Comparison of ENCODE assay signal across 15 mouse cellular contexts in genomic region chr6:82039968-82040367, GRCm38 (mm10). TPM values are rescaled to one million over a fixed set of nuclear protein-coding genes. Genes with fewer than 3 reads are reported as not detected.
"Had no signal": no experiment of that assay in that cellular context is flagged by ENCODE, and none has a peak within 500 bp of the region (broad histone marks: within the 10 kb centered on the region; RNA-seq: fewer than 3 reads in every experiment).

No protein-coding gene starts in this region.

- ATAC-seq: hindbrain, embryonic 16.5 days; inflammation-experienced regulatory T-cells, adult 6 months; liver, embryonic 12.5 days had no signal

- H3K4me3 ChIP-seq: layer of hippocampus, adult 2 months; liver, embryonic 12.5 days; neural tube, embryonic 12.5 days had no signal

- H3K9me3 ChIP-seq: limb, embryonic 13.5 days; liver, embryonic 12.5 days; neural tube, embryonic 12.5 days had no signal

- H3K4me2 ChIP-seq: liver, embryonic 12.5 days; neural tube, embryonic 12.5 days had no signal

- H3K9ac ChIP-seq: limb, embryonic 13.5 days; liver, embryonic 12.5 days; neural tube, embryonic 12.5 days had no signal

- H3K36me3 ChIP-seq: limb, embryonic 13.5 days; liver, embryonic 12.5 days; neural tube, embryonic 12.5 days had no signal

- H3K27ac ChIP-seq: liver, embryonic 12.5 days; neural tube, embryonic 12.5 days had no signal

- DNase-seq: kidney, adult 18-20 months; kidney, postnatal 10 days; kidney, postnatal 4 days; left cerebral cortex, postnatal 4 days; midbrain, embryonic 14.5 days; right cerebral cortex, postnatal 4 days; spleen, adult 18-20 months; thymus, adult 18-20 months; thymus, postnatal 25 days had no signal

RNA-seq across cellular contexts. Expression of gene Eva1a, which starts 0.9 kb away (rescaled TPM):
- polyA plus RNA-seq: inflammation-experienced regulatory T-cells, adult 6 months had no signal
